Mouse (Mus musculus) cortical plate, adult 2 months (tissue): ENCODE measurements around the gene C1qa. TPM values are rescaled to one million over a fixed set of nuclear protein-coding genes. Genes with fewer than 3 reads are reported as not detected.
A peak's percentile ranks its signal among the peaks of the same experiment; 100 is the strongest.

Experiments
- H3K27ac ChIP-seq: fragments of 200-500 bp; 2 replicates; pipeline ENCODE4 v1.5.1; 2012; ENCODE audit warnings: low read length, control low read depth, inconsistent platforms; ENCODE audit not compliant: insufficient read depth
- H3K4me1 ChIP-seq: fragments of 200-500 bp; 2 replicates; pipeline ENCODE4 v1.6.1; 2011; ENCODE audit warnings: low read length; ENCODE audit not compliant: control insufficient read depth, insufficient read depth
- H3K4me3 ChIP-seq: fragments of 200-500 bp; 2 replicates; pipeline ENCODE4 v1.5.1; 2011; ENCODE audit warnings: mild to moderate bottlenecking, low read length, control low read depth; ENCODE audit not compliant: insufficient read depth
- CTCF ChIP-seq: fragments of 200-500 bp; IDR thresholded peaks from 2 replicates; pipeline ENCODE4 v1.5.1; 2011; ENCODE audit warnings: mild to moderate bottlenecking, control low read depth, low read length; ENCODE audit not compliant: insufficient read depth; ENCODE audit errors: extremely low read depth
- POLR2A ChIP-seq: fragments of 200-500 bp; IDR thresholded peaks from 2 replicates; pipeline ENCODE4 v1.6.1; 2011; ENCODE audit warnings: mild to moderate bottlenecking, low read length, control low read depth; ENCODE audit not compliant: insufficient read depth; ENCODE audit errors: extremely low read depth
- polyA plus RNA-seq: library from polyadenylated mRNA; depleted of rRNA; stranded (reverse); fragments of >200 nt; gene quantifications from 2 replicates; pipeline ENCODE4 v1.2.3, GENCODE M21; 2012

Gene C1qa
- polyA plus RNA-seq, 1 experiment: 91.1 TPM

DNA sequence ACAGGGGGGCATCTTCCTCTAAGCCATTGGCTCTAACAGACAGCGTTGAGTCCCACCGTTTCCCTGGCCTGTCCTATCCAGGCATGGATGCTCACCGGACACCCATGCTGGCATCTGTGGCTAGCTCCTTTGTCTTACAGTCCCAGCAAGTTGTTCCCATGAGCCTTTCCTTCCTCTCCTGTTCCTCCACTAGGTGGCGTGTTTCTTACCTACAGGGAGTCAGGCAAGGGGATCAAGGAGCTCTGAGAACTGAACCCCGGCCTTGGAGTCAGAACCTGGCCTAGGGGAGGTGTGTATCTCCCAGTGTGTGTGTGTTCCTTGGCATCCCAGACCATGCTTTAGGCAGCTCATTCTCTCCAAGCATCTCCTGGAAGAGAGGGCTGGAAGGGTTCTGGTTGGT, 30.3 kb upstream of the C1qa start:
- Histone ChIP-seq H3K4me1 (no peaks in the 10 kb centered on the region), H3K27ac (no peak overlapping the region), H3K4me3 (no peak overlapping the region)
- TF ChIP-seq CTCF (peak; percentile 50), POLR2A (no peak)

DNA sequence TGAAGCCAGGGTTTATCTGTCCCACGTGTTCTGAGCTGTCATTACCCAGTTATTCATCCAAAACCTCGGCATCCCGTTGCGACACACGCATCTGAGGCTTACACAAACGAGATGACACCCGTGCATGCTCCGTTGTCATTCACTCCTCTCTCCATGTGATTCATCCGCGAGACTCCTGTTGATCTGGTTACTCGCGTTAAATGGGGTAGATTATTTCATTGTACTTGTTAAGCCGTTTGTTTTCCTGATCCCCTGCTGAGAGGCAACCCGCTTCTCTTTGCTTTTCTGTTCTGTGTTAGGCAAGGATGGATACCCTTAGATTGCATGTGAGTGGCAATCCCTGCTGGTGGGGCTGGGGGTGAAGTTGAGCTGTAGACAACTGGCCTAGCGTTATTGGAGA, 27.2 kb upstream of the C1qa start:
- no peak overlapping the region for H3K4me3 ChIP-seq
- no peak overlapping the region for H3K27ac ChIP-seq
- H3K4me1 ChIP-seq: no peaks in the 10 kb centered on the region
- TF ChIP-seq POLR2A (no peak), CTCF (no peak)

DNA sequence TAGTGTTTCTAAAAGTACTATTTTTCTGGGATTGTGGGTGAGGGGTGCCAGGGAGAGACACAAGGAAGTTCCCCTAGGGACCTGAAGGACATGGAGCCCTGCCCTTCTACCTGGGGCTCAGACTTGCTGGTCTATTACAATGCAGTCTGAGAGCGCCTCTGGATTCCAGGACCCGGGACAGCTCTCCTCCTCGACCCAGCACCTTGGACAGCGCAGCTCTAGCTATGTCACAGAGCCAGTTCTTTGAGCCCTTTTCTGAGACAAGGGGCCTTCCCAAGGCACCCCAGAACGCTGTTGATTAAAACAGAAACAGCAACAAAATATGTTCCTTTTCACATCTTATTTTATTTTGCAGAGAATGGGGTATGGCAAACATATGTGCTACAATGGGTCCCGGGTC, 25.9 kb upstream of the C1qa start:
- Histone ChIP-seq H3K4me3 (no peak overlapping the region), H3K27ac (no peak overlapping the region), H3K4me1 (no peaks in the 10 kb centered on the region)
- TF ChIP-seq POLR2A (no peak), CTCF (no peak)

DNA sequence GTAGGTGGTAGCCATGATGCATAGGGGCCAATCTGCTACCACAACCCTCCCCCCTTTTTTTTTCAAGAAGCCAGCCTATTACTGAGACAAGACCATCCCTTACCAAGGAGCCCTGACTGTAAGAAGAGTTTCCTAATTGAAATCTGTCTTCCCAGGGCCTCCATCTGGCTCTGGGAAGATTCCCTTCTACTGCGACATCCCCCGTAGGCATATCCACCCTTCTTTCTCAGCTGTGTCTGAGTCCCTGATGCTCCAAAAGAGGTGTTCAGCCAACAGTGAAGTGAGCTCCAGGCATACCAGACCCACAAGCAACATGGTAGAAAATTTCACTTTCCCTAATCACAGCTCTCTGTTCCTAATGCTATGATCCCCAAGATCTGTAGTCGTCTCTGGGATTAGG, 20.9 kb upstream of the C1qa start:
- TF ChIP-seq POLR2A (no peak), CTCF (no peak)
- Histone ChIP-seq H3K27ac (no peak overlapping the region), H3K4me3 (no peak overlapping the region), H3K4me1 (no peaks in the 10 kb centered on the region)

- Histone ChIP-seq H3K4me3 (no peak overlapping the region), H3K27ac (no peak overlapping the region), H3K4me1 (no peaks in the 10 kb centered on the region)
- TF ChIP-seq CTCF (no peak), POLR2A (no peak)
Observed at GRCm38 (mm10) chr4:136918834-136919233, 20.2 kb upstream of the C1qa start.

DNA sequence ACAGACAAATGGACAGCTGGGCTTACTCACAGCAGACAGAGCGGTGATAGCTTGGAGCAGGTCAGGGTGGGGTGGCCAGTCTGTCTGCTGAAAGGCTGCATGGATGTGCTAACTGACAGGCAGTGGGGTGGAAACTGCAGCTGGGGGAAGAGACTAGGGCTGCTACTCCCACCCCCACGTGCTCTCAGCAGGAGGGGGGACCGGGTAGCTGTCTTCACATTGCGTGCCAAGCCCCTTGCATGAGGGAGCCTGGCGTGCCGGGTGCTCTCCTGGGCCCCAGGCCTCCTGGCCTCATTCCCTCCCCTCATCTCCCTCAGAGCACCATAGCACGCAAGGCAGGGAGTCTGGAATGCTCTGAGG, 18.5 kb upstream of the C1qa start:
- H3K27ac ChIP-seq: no peak overlapping the region

DNA sequence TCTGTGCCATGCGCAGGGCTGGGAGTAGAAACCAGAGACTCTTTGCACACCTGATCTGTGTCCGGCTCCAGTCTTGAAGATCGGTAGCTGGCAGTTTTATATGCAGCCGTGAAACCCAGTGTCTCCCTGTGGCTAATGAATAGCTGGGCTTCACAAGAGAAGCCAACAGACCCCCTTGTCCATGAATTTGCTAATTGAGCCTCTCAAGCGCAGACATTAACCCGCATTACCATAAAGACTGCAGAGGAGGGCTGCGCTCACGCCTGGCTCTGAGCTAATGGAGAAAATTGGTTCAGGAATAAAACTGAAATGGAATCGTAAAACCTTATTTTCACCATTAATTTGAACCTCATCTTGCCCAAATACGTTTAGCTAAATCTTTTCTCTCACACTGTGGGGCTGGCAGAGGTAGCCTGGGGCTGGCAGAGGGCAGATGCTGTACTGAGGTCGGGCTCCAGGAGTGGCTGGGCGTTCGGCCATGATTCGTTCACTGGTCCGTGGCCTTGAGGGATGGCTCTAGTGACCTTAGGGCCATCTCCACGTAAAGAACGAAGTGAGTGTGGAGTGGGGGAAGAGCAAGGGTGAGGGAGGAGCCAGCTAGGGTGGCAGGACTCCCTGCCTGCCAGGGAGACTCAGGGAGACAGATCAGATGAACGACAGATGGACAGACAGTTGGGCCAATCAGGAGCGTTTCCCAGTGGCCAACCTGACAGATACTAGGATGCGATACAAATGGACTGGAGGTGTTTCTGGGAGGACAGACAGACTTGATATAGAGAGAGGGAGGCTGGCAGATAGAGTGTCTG, 18.0 kb upstream of the C1qa start:
- Histone ChIP-seq H3K4me3 (no peak overlapping the region), H3K4me1 (no peaks in the 10 kb centered on the region)
- TF ChIP-seq CTCF (no peak), POLR2A (no peak)

More for the DNA sequence above, 18.5 kb upstream of the C1qa start:
- H3K4me1 ChIP-seq: no peaks in the 10 kb centered on the region
- TF ChIP-seq POLR2A (no peak), CTCF (no peak)
- H3K4me3 ChIP-seq: no peak overlapping the region

DNA sequence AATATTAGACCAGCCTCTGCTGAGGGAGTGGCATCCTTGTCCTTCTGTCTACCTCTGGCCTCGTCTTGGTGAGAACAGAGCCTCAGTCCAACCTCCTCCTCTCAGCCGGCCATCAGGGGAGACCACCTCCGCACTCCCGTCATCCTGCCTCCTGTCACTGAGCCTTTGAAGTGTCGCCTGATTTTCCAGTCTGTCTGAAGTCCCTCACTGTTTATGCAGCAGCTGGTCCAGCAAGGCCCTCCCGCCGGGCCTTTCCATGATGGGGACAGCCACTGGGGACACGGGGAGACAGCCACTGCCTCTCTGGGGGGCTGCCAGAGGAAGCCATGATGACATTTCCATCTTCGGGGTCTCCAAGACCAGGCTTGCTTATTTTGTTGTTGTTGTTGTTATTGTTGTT, 14.2 kb upstream of the C1qa start:
- TF ChIP-seq POLR2A: no peak
- no peak for TF ChIP-seq CTCF
- Histone ChIP-seq H3K27ac (no peak overlapping the region), H3K4me1 (no peaks in the 10 kb centered on the region), H3K4me3 (no peak overlapping the region)

More for the DNA sequence above, 18.0 kb upstream of the C1qa start:
- H3K27ac ChIP-seq: no peak overlapping the region

GRCm38 (mm10) chr4:136911804-136912203, 13.2 kb upstream of the C1qa start:
- no peak for TF ChIP-seq CTCF
- TF ChIP-seq POLR2A: no peak
- H3K4me1 ChIP-seq: no peaks in the 10 kb centered on the region
- H3K27ac ChIP-seq: no peak overlapping the region
- H3K4me3 ChIP-seq: no peak overlapping the region

- Histone ChIP-seq H3K27ac (no peak overlapping the region), H3K4me1 (no peaks in the 10 kb centered on the region), H3K4me3 (no peak overlapping the region)
- TF ChIP-seq POLR2A (no peak), CTCF (no peak)
Observed at GRCm38 (mm10) chr4:136911211-136911646, 12.6 kb upstream of the C1qa start.
